Mouse (Mus musculus) embryonic facial prominence, embryonic 15.5 days (tissue): ENCODE data around the gene Cntnap5a. TPM values are rescaled to one million over a fixed set of nuclear protein-coding genes. Genes with fewer than 3 reads are reported as not detected.

Experiments used
- ATAC-seq: fragments of 200-750 bp; cut with Nextera tagmentation; 2 replicates; pipeline ENCODE4 v1.8.0; 2017; ENCODE audit warnings: low read depth, moderate TSS enrichment; ENCODE audit not compliant: insufficient number of reproducible peaks, low FRiP score, low TSS enrichment
- H3K27ac ChIP-seq: fragments of 300-500 bp; sonication (generic); replicated peaks from 2 replicates; pipeline ENCODE4 v1.5.1; 2015; ENCODE audit warnings: mild to moderate bottlenecking, inconsistent platforms
- H3K27me3 ChIP-seq: fragments of 300-500 bp; sonication (generic); 2 replicates; pipeline ENCODE4 v1.6.1; 2015; ENCODE audit warnings: inconsistent platforms
- H3K36me3 ChIP-seq: fragments of 300-500 bp; sonication (generic); 2 replicates; pipeline ENCODE4 v1.6.1; 2015; ENCODE audit warnings: mild to moderate bottlenecking, inconsistent platforms
- H3K4me1 ChIP-seq: fragments of 300-500 bp; sonication (generic); 2 replicates; pipeline ENCODE4 v1.6.1; 2015; ENCODE audit warnings: inconsistent platforms
- H3K4me2 ChIP-seq: fragments of 300-500 bp; sonication (generic); replicated peaks from 2 replicates; pipeline ENCODE4 v1.6.1; 2015; ENCODE audit warnings: mild to moderate bottlenecking, inconsistent platforms
- H3K4me3 ChIP-seq: fragments of 300-500 bp; sonication (generic); replicated peaks from 2 replicates; pipeline ENCODE4 v1.5.1; 2015; ENCODE audit warnings: mild to moderate bottlenecking, inconsistent platforms
- H3K9ac ChIP-seq: fragments of 300-500 bp; sonication (generic); 2 replicates; pipeline ENCODE4 v1.6.1; 2015; ENCODE audit warnings: inconsistent platforms
- H3K9me3 ChIP-seq: fragments of 300-500 bp; sonication (generic); replicated peaks from 2 replicates; pipeline ENCODE4 v1.6.1; 2016; ENCODE audit warnings: inconsistent platforms
- WGBS: fragments of 180-500 bp; shearing (Covaris S2); methylation state at CpG from one replicate; pipeline ENCODE4 v1.1.7; 2015; 5-methylcytosine and 5-hydroxymethylcytosine counted together
- polyA plus RNA-seq: library from polyadenylated mRNA; unstranded; fragments of >200 nt; fragmentation: Nextera tagmentation; extraction: Ambion mirVana; gene quantifications from 2 replicates; pipeline ENCODE4 v1.2.1, GENCODE M21; 2015

Cntnap5a gene
- 0.04 TPM in 1 of 2 replicates, not detected in the other for polyA plus RNA-seq

GRCm38 (mm10) chr1:115684518-115685368 lies at the start of gene Cntnap5a:
Gene Cntnap5a, plus strand, starts transcription at chr1:115684756.
- WGBS: 12% methylated on average over 26 of the region's 26 CpGs
- Histone ChIP-seq H3K4me1 (no peaks in the 10 kb centered on the region), H3K4me3 (no peak within 1 kb of the TSS), H3K9ac (no peak within 1 kb of the TSS), H3K4me2 (no peak within 1 kb of the TSS), H3K27ac (no peak within 1 kb of the TSS), H3K36me3 (no peaks in the 10 kb centered on the region), H3K9me3 (no peaks in the 10 kb centered on the region), H3K27me3 (no peaks in the 10 kb centered on the region)
- no peak for ATAC-seq

GRCm38 (mm10) chr1:115646921-115647320 lies 37.6 kb upstream of the Cntnap5a start:
- Histone ChIP-seq H3K4me3 (no peak overlapping the region), H3K27ac (no peak overlapping the region), H3K9me3 (no peaks in the 10 kb centered on the region), H3K36me3 (no peaks in the 10 kb centered on the region), H3K9ac (no peak overlapping the region), H3K27me3 (no peaks in the 10 kb centered on the region), H3K4me2 (no peak overlapping the region), H3K4me1 (no peaks in the 10 kb centered on the region)
- no peak for ATAC-seq
- 63% methylated on average over 2 of the region's 2 CpGs for WGBS

DNA sequence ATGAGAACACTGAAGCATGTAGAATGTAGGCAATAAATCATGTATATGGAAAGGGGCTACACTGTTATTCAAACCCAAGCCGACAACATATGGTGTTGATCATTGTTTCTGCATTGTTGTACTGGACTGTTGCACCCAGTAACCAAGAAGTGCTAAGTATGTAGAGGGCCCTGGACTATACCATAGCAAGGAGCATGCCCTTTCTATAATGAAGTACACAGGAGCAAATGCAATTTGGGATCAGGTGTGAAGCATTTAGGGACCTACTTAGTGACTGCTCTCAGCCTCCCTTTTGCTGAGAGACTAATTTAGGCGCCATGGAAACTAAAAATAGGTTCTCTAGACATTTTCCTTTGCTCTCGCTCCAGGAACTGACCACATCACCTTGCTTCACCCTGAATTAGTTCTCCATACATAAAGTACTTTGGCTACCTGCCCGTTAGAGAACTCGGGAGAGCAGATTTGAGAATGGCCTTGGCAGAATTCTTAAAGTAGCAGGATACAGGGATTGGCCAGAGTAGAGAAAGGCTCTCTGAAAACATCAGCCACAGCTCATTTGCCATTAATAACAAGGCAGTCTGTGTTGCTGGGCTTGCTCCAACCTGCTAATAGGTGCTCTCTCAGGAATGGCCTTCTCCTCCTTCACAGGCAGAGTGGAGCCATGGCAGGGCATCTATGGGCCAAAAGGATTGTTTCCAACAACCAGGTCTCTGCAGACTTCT lies 26.1 kb upstream of the Cntnap5a start:
- WGBS: 72% methylated on average over 5 of the region's 5 CpGs
- H3K4me3 ChIP-seq: no peak overlapping the region
- H3K4me2 ChIP-seq: no peak overlapping the region
- H3K9me3 ChIP-seq: no peaks in the 10 kb centered on the region
- no peak overlapping the region for H3K9ac ChIP-seq
- H3K4me1 ChIP-seq: no peaks in the 10 kb centered on the region
- no peaks in the 10 kb centered on the region for H3K36me3 ChIP-seq
- H3K27me3 ChIP-seq: no peaks in the 10 kb centered on the region
- no peak overlapping the region for H3K27ac ChIP-seq
- ATAC-seq: no peak

- Histone ChIP-seq H3K4me2 (no peak overlapping the region), H3K4me3 (no peak overlapping the region), H3K4me1 (no peaks in the 10 kb centered on the region), H3K9ac (no peak overlapping the region), H3K9me3 (no peaks in the 10 kb centered on the region), H3K36me3 (no peaks in the 10 kb centered on the region), H3K27me3 (no peaks in the 10 kb centered on the region), H3K27ac (no peak overlapping the region)
- WGBS: 28% methylated on average over 2 of the region's 2 CpGs
- no peak for ATAC-seq
Measured at GRCm38 (mm10) chr1:115686494-115686893, 1.9 kb downstream of the Cntnap5a start.

DNA sequence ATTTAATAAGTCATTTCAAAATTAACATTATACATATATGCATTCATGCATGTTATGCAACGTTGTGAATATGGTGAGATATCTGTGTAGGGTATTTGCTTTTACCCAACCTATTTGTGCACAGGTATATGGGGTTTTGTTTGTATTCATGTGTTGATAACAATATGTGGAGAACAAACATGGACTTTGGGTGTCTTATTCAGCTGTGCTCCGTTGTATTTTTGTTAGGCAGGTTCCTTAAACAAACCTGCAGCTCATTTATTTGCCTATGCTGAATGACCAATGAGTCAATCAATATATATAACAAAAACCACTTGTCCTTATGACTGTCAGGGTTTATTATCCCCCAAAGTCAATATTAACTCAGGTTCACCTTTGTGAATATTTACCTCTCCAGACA lies 15.2 kb downstream of the Cntnap5a start:
- WGBS: 65% methylated on average over 2 of the region's 2 CpGs
- H3K4me1 ChIP-seq: no peaks in the 10 kb centered on the region

DNA sequence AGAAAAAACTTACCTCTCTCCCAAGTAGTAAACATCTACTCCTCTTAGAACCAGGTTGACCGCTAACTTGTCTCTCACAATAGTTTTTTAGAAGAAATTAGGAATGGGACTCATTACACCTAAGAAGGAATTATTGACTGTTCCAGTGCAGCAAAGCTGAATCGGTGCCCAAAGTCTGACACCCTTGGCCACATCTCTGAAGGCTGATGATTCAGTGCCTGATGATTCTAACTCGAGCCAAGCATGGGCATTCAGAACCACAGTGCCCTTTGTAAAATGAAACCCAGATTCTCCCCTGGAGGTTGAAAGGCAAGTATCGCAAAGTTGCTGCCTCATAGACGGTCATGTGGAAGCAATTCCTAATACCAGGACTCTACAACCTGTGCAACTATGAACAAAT lies 58.0 kb downstream of the Cntnap5a start:
- H3K4me1 ChIP-seq: no peaks in the 10 kb centered on the region
- WGBS: 71% methylated on average over 5 of the region's 5 CpGs

More for the DNA sequence above, 15.2 kb downstream of the Cntnap5a start:
- no peak for ATAC-seq
- Histone ChIP-seq H3K9me3 (no peaks in the 10 kb centered on the region), H3K4me3 (no peak overlapping the region), H3K27ac (no peak overlapping the region), H3K36me3 (no peaks in the 10 kb centered on the region), H3K4me2 (no peak overlapping the region), H3K9ac (no peak overlapping the region), H3K27me3 (no peaks in the 10 kb centered on the region)

DNA sequence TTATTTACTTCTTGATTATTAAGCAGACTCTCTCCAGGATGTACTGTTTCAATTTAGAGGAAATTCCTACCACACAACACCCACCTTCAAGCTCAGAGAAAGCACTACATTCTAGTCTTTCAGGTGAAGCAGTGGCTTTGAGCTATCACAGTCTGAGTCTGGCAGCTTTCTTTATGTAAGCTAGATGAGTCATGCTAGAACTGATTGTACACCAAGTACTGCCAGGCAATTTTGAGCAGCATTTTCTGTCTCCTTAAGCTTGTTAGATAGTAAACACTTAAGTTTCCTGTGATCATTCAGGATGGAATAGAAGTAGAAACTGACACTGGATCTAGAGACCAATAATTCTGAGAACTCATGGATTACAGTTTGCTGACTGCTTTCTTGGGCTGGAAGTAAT lies 61.0 kb downstream of the Cntnap5a start:
- no peak for ATAC-seq
- Histone ChIP-seq H3K4me3 (no peak overlapping the region), H3K9me3 (no peaks in the 10 kb centered on the region), H3K4me2 (no peak overlapping the region), H3K36me3 (no peaks in the 10 kb centered on the region), H3K27me3 (no peaks in the 10 kb centered on the region), H3K27ac (no peak overlapping the region), H3K4me1 (no peaks in the 10 kb centered on the region), H3K9ac (no peak overlapping the region)

More for the DNA sequence above, 58.0 kb downstream of the Cntnap5a start:
- no peaks in the 10 kb centered on the region for H3K36me3 ChIP-seq
- ATAC-seq: no peak
- H3K27ac ChIP-seq: no peak overlapping the region
- no peak overlapping the region for H3K4me3 ChIP-seq
- H3K9me3 ChIP-seq: no peaks in the 10 kb centered on the region
- no peak overlapping the region for H3K9ac ChIP-seq
- no peaks in the 10 kb centered on the region for H3K27me3 ChIP-seq
- no peak overlapping the region for H3K4me2 ChIP-seq

DNA sequence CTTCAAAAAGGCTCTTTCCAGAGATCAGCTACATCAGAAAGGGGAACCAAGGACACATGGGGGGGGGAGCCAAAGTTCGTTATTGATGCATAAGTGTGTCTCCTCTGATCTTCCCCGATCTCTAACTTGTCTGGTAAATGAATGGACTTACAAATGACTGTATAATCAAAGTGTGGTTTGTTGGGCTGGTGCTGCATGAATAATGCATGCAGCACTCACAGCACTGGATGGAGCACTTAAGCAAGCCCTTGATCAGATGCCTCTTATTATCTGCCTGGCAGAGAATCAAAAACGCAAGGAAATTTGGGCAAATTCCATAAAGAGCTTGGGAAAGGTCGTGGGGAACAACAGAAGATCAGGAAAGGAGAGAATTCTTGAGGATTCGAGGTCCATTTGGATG lies 100.2 kb downstream of the Cntnap5a start:
- H3K4me3 ChIP-seq: no peak overlapping the region
- H3K4me1 ChIP-seq: no peaks in the 10 kb centered on the region
- WGBS: 57% methylated on average over 5 of the region's 5 CpGs
- H3K9me3 ChIP-seq: no peaks in the 10 kb centered on the region
- H3K9ac ChIP-seq: no peak overlapping the region
- ATAC-seq: no peak
- H3K4me2 ChIP-seq: no peak overlapping the region
- H3K27me3 ChIP-seq: no peaks in the 10 kb centered on the region
- H3K27ac ChIP-seq: no peak overlapping the region
- H3K36me3 ChIP-seq: no peaks in the 10 kb centered on the region

DNA sequence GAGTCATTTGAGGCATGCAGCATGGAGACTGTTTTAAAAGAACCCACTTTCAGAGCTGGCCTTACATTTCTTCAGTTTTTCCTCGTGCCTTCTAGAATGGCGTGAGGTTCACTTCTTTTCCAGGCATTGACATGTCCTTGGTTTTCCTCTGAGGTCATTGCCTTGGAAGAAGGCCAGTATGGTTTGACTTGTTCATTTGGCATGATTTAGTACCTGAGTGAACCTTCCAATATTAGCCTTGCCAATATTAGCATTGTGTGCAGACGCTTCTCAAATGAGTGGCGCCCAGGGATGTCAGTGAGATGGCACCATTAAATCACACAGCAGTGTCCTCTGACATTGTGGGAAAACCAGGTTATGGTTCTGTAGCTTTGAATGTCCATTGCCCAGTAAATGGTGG lies 158.0 kb downstream of the Cntnap5a start:
- WGBS: 92% methylated on average over 4 of the region's 4 CpGs

DNA sequence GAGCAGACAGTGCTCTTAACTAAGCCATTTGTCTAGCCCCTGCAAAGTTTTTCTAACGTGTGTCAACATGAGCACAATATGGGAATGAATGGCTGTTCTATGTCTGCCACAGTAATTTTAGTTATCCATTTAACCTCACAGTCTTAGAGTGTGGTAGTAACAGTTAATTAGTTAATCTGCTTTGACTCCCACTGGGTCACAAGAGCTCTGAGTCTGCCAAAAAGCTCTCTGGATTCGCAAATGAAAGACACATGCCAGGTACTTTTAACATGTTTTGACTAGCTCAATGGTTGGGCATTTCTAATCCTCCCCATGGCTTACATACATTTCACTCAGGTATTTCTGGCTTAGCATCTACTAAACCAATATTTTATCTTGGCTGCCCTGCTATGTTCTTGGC lies 163.0 kb downstream of the Cntnap5a start:
- ATAC-seq: no peak
- Histone ChIP-seq H3K9me3 (no peaks in the 10 kb centered on the region), H3K9ac (no peak overlapping the region), H3K27me3 (no peaks in the 10 kb centered on the region), H3K4me2 (no peak overlapping the region), H3K36me3 (no peaks in the 10 kb centered on the region), H3K27ac (no peak overlapping the region), H3K4me3 (no peak overlapping the region), H3K4me1 (no peaks in the 10 kb centered on the region)
- 34% methylated on average over 2 of the region's 2 CpGs for WGBS

More for the DNA sequence above, 158.0 kb downstream of the Cntnap5a start:
- ATAC-seq: no peak
- no peak overlapping the region for H3K9ac ChIP-seq
- H3K27me3 ChIP-seq: no peaks in the 10 kb centered on the region
- H3K4me3 ChIP-seq: no peak overlapping the region
- H3K9me3 ChIP-seq: no peaks in the 10 kb centered on the region
- H3K4me1 ChIP-seq: no peaks in the 10 kb centered on the region
- H3K36me3 ChIP-seq: no peaks in the 10 kb centered on the region
- no peak overlapping the region for H3K4me2 ChIP-seq
- H3K27ac ChIP-seq: no peak overlapping the region

- no peak overlapping the region for H3K9ac ChIP-seq
Measured at GRCm38 (mm10) chr1:115852206-115852605, 167.7 kb downstream of the Cntnap5a start.

More at GRCm38 (mm10) chr1:115852206-115852605, 167.7 kb downstream of the Cntnap5a start:
- no peak for ATAC-seq
- Histone ChIP-seq H3K36me3 (no peaks in the 10 kb centered on the region), H3K27ac (no peak overlapping the region), H3K9me3 (no peaks in the 10 kb centered on the region), H3K4me2 (no peak overlapping the region), H3K4me3 (no peak overlapping the region), H3K27me3 (no peaks in the 10 kb centered on the region), H3K4me1 (no peaks in the 10 kb centered on the region)
